Mouse (Mus musculus) MN1 (cell line): ENCODE results near the gene Gm49325.

ENCODE experiments used
- DNase-seq: peaks from one replicate; pipeline ENCODE4 v3.0.0-alpha.2; 2016; ENCODE audit warnings: low spot score

The Gm49325 gene

GRCm38 (mm10) chr10:77626036-77626435 lies 20.0 kb downstream of the Gm49325 start:
- DNase-seq = no peak

- no peak for DNase-seq
Observed at GRCm38 (mm10) chr10:77626591-77626990, 20.6 kb downstream of the Gm49325 start.

- peak; percentile 91 for DNase-seq
Observed at GRCm38 (mm10) chr10:77627497-77627896, 21.5 kb downstream of the Gm49325 start.

GRCm38 (mm10) chr10:77629163-77629562 lies 23.2 kb downstream of the Gm49325 start:
- DNase-seq = no peak

- no peak for DNase-seq
Observed at GRCm38 (mm10) chr10:77629970-77630369, 24.0 kb downstream of the Gm49325 start.

GRCm38 (mm10) chr10:77634016-77634415 lies 28.0 kb downstream of the Gm49325 start:
- no peak for DNase-seq

GRCm38 (mm10) chr10:77634452-77635231 lies 28.6 kb downstream of the Gm49325 start:
- peak; percentile 63 for DNase-seq

GRCm38 (mm10) chr10:77636234-77636922 lies 30.4 kb downstream of the Gm49325 start:
- DNase-seq = no peak

- DNase-seq = peak; percentile 90
Observed at GRCm38 (mm10) chr10:77638956-77639355, 33.0 kb downstream of the Gm49325 start.

GRCm38 (mm10) chr10:77643160-77643559 lies 37.2 kb downstream of the Gm49325 start:
- DNase-seq = no peak

- no peak for DNase-seq
Observed at GRCm38 (mm10) chr10:77645571-77645970, 39.6 kb downstream of the Gm49325 start.

GRCm38 (mm10) chr10:77647461-77647860 lies 41.5 kb downstream of the Gm49325 start:
- no peak for DNase-seq

- no peak for DNase-seq
Observed at GRCm38 (mm10) chr10:77647901-77648300, 41.9 kb downstream of the Gm49325 start.

GRCm38 (mm10) chr10:77652046-77652445 lies 46.0 kb downstream of the Gm49325 start:
- DNase-seq = no peak

GRCm38 (mm10) chr10:77658286-77658994 lies 52.4 kb downstream of the Gm49325 start:
- DNase-seq = peak; percentile 63

- no peak for DNase-seq
Observed at GRCm38 (mm10) chr10:77663949-77664665, 58.1 kb downstream of the Gm49325 start.

GRCm38 (mm10) chr10:77666342-77666741 lies 60.3 kb downstream of the Gm49325 start:
- DNase-seq = no peak

- no peak for DNase-seq
Observed at GRCm38 (mm10) chr10:77667402-77667801, 61.4 kb downstream of the Gm49325 start.

- DNase-seq = no peak
Observed at GRCm38 (mm10) chr10:77670710-77671109, 64.7 kb downstream of the Gm49325 start.

- no peak for DNase-seq
Observed at GRCm38 (mm10) chr10:77671519-77671918, 65.5 kb downstream of the Gm49325 start.

GRCm38 (mm10) chr10:77673765-77674164 lies 67.8 kb downstream of the Gm49325 start:
- no peak for DNase-seq

GRCm38 (mm10) chr10:77677562-77677961 lies 71.6 kb downstream of the Gm49325 start:
- no peak for DNase-seq
